Mouse (Mus musculus) liver, adult 2 months (tissue): Measurements from ENCODE around the gene Fate1. TPM values are rescaled to one million over a fixed set of nuclear protein-coding genes. Genes with fewer than 3 reads are reported as not detected.

ENCODE experiments used
- DNase-seq: peaks from one replicate; pipeline ENCODE4 v3.0.0-alpha.2; 2011; ENCODE audit warnings: low read depth, low spot score; ENCODE audit errors: extremely low read depth
- H3K27ac ChIP-seq: fragments of 200-500 bp; replicated peaks from 2 replicates; pipeline ENCODE4 v1.5.1; 2012; ENCODE audit warnings: low read depth, mild to moderate bottlenecking, control low read depth, inconsistent platforms, low read length; ENCODE audit not compliant: insufficient read depth
- H3K27me3 ChIP-seq: fragments of 200-500 bp; 2 replicates; pipeline ENCODE4 v1.6.1; 2012; ENCODE audit warnings: mild to moderate bottlenecking, moderate library complexity, low read length, inconsistent platforms; ENCODE audit not compliant: control insufficient read depth, insufficient read depth
- H3K36me3 ChIP-seq: fragments of 200-500 bp; 2 replicates; pipeline ENCODE4 v1.6.1; 2012; ENCODE audit warnings: low read length, inconsistent platforms; ENCODE audit not compliant: control insufficient read depth, insufficient read depth
- H3K4me1 ChIP-seq: fragments of 200-500 bp; 2 replicates; pipeline ENCODE4 v1.6.1; 2011; ENCODE audit warnings: low read length; ENCODE audit not compliant: control insufficient read depth, insufficient read depth
- H3K4me3 ChIP-seq: fragments of 200-500 bp; 2 replicates; pipeline ENCODE4 v1.5.1; 2011; ENCODE audit warnings: low read depth, mild to moderate bottlenecking, control low read depth, low read length, moderate library complexity; ENCODE audit not compliant: insufficient read depth
- H3K79me2 ChIP-seq: fragments of 200-500 bp; 2 replicates; pipeline ENCODE4 v1.6.1; 2012; ENCODE audit warnings: inconsistent platforms, mild to moderate bottlenecking, low read length, moderate library complexity; ENCODE audit not compliant: control insufficient read depth, insufficient read depth
- H3K9ac ChIP-seq: fragments of 200-500 bp; 2 replicates; pipeline ENCODE4 v1.6.1; 2012; ENCODE audit warnings: low read depth, mild to moderate bottlenecking, control low read depth, inconsistent platforms, low read length
- CTCF ChIP-seq: fragments of 200-500 bp; IDR thresholded peaks from 2 replicates; pipeline ENCODE4 v1.5.1; 2011; ENCODE audit warnings: low read depth, low read length, control low read depth
- POLR2A ChIP-seq: fragments of 200-500 bp; IDR thresholded peaks from 2 replicates; pipeline ENCODE4 v1.6.1; 2011; ENCODE audit warnings: low read length, control low read depth; ENCODE audit not compliant: insufficient read depth; ENCODE audit errors: extremely low read depth
- WGBS: fragments of 180-500 bp; shearing (Covaris S2); methylation state at CpG from one replicate; pipeline ENCODE4 v1.1.7; 2018; 5-methylcytosine and 5-hydroxymethylcytosine counted together
- polyA plus RNA-seq: library from polyadenylated mRNA; depleted of rRNA; stranded (reverse); fragments of >200 nt; gene quantifications from 2 replicates; pipeline ENCODE4 v1.2.3, GENCODE M21; 2012; rRNA removed
- total RNA-seq: library from RNA; depleted of rRNA; stranded (reverse); fragments of >200 nt; gene quantifications from 2 replicates; pipeline ENCODE4 v1.2.3, GENCODE M21; 2014; rRNA removed

Fate1 gene
- total and polyA plus RNA-seq, 2 experiments = not detected

DNA sequence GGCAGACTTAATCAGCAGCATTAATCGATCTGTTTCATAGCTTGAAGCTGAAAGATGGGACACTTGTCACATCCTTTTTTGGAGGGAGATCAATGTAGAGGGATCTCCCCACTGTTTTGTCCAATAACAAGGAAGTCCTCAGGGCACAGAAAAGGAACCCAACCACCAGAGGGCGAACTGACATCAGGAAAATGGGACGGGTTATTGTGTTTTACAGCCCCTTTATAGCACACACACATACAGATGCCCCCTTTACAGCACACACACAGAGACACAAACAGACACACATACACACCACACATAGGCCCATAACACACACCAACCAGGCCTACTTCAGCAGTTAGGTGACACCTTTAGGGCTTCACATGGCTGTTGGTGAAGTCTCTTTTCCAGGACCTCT lies 40.0 kb downstream of the Fate1 start:
- no peak overlapping the region for H3K4me3 ChIP-seq
- no peak overlapping the region for H3K27ac ChIP-seq
- H3K27me3 ChIP-seq = no peaks in the 10 kb centered on the region
- H3K36me3 ChIP-seq = no peaks in the 10 kb centered on the region
- H3K79me2 ChIP-seq = no peaks in the 10 kb centered on the region
- DNase-seq = peak; percentile 6
- WGBS = 20% methylated on average over 3 of the region's 3 CpGs
- no peak overlapping the region for H3K9ac ChIP-seq
- no peaks in the 10 kb centered on the region for H3K4me1 ChIP-seq
- no peak for TF ChIP-seq POLR2A
- TF ChIP-seq CTCF = peak; percentile 23; the same call in 1 of the 2 replicates

DNA sequence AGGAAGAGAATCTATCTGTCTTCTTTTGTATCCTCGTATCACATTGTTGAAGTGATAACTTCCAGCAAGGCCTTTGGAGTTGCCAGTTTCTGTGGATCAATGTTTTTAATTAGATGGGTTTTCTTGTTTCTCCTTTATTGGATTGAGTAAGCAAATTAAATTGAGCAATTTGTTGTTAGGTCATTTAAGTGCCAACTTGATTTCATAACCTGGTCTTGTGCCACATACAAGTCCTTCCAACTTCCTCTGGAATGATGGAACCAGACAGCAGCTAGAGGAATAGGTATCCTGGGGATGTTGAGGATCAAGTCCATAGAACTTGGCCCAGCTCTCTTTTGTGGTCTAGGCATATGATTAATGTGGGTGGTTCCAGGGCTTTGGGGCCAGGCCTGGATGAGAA lies 49.5 kb downstream of the Fate1 start:
- 17% methylated on average over 1 of the region's 1 CpGs for WGBS
- Histone ChIP-seq H3K36me3 (no peaks in the 10 kb centered on the region), H3K4me3 (no peak overlapping the region), H3K27me3 (no peaks in the 10 kb centered on the region), H3K27ac (no peak overlapping the region), H3K9ac (no peak overlapping the region), H3K79me2 (no peaks in the 10 kb centered on the region), H3K4me1 (no peaks in the 10 kb centered on the region)
- no peak for TF ChIP-seq CTCF
- TF ChIP-seq POLR2A = no peak
- peak; percentile 73 for DNase-seq

DNA sequence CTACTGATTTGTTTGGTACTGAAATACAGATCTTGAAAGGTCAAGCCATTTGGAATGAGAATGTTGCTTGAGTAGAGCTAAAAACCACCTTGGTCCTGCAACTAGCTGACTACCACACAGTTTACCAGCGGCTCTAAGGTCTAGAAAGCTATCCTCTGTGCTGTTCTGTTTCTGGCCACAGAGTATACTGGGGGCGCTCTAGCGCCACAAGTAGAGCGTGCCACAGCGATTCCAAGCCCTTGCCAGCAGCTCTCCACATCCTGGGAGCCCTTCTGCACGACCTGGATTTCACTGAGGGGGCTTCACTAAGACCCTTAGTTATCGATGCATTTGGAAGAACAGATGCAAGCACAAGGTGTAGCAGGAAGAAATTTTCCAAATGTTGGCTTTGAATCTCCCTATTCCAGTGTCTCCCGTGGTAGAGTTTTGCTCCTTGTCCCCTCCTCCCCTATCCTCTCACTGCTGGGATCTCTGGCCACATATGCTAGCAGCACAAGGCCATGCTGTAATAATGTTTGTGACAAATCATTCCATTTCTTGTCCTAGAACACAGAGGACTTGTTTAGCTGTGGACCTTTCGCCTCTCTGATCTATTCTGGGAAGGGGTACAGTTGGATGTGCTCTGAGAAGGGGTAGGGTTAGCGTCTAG lies 50.1 kb downstream of the Fate1 start:
- TF ChIP-seq POLR2A = no peak
- TF ChIP-seq CTCF = peak; percentile 41; the same call in 1 of the 2 replicates
- no peaks in the 10 kb centered on the region for H3K4me1 ChIP-seq
- H3K4me3 ChIP-seq = no peak overlapping the region
- H3K27me3 ChIP-seq = no peaks in the 10 kb centered on the region
- DNase-seq = peak; percentile 0
- no peak overlapping the region for H3K9ac ChIP-seq
- H3K79me2 ChIP-seq = no peaks in the 10 kb centered on the region
- no peak overlapping the region for H3K27ac ChIP-seq
- no peaks in the 10 kb centered on the region for H3K36me3 ChIP-seq
- 41% methylated on average over 10 of the region's 10 CpGs for WGBS

DNA sequence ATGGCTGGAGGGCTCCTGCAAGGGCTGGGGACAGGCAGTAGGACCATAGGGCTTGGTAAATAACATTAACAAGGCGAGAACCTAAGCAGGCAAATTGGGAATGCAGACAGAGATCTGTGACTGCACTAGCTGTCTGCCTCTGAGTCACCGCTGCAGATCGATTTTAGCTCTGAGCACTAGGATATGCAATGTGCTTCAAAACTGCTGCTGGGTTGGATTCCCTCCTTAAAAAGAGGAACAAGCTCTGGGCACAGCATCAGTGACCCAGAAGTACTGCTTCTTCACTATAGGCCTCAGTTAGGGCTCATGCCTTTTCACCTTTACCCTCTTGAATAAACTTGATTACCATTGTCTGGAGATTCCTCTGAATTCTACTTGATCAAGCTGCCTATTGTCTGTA lies 50.8 kb downstream of the Fate1 start:
- no peaks in the 10 kb centered on the region for H3K27me3 ChIP-seq
- WGBS = 67% methylated on average over 3 of the region's 3 CpGs
- no peak overlapping the region for H3K9ac ChIP-seq
- DNase-seq = no peak
- no peaks in the 10 kb centered on the region for H3K79me2 ChIP-seq
- H3K4me1 ChIP-seq = no peaks in the 10 kb centered on the region
- H3K36me3 ChIP-seq = no peaks in the 10 kb centered on the region
- TF ChIP-seq CTCF = no peak
- no peak for TF ChIP-seq POLR2A
- no peak overlapping the region for H3K27ac ChIP-seq
- no peak overlapping the region for H3K4me3 ChIP-seq

Other genes starting within 250 kb of the Fate1 start
- gene Vma21, start 157.1 kb upstream of the Fate1 start, total RNA-seq = 13.5 and 14.3 TPM in 2 replicates
- gene Vma21, start 157.1 kb upstream of the Fate1 start, polyA plus RNA-seq = 2.5 and 4.1 TPM in 2 replicates
- under 0.01 and 0.07 TPM in 2 replicates for gene Gm1141, start 52.0 kb upstream of the Fate1 start, total RNA-seq
- gene Gm1141, start 52.0 kb upstream of the Fate1 start, polyA plus RNA-seq = 0.05 TPM in 1 of 2 replicates, not detected in the other
- gene Prrg3, start 10.4 kb upstream of the Fate1 start, total RNA-seq = 0.18 and 0.40 TPM in 2 replicates
- gene Prrg3, start 10.4 kb upstream of the Fate1 start, polyA plus RNA-seq = 0.17 and 0.24 TPM in 2 replicates
- gene Cnga2, start 18.9 kb downstream of the Fate1 start, total RNA-seq = not detected in 2 replicates
- gene Cnga2, start 18.9 kb downstream of the Fate1 start, polyA plus RNA-seq = not detected in 2 replicates
- not detected in 2 replicates for gene Magea4, start 249.0 kb downstream of the Fate1 start, total RNA-seq
- gene Magea4, start 249.0 kb downstream of the Fate1 start, polyA plus RNA-seq = not detected in 2 replicates